Mouse (Mus musculus) ES-E14 (cell line): ENCODE measurements around the gene Gper1.

Experiments
- CHD2 ChIP-seq: IDR thresholded peaks from 2 replicates; pipeline ENCODE4 v1.6.1; 2014; ENCODE audit warnings: mild to moderate bottlenecking, low read depth, low read length, inconsistent platforms
- HCFC1 ChIP-seq: IDR thresholded peaks from 2 replicates; pipeline ENCODE4 v1.6.1; 2012; ENCODE audit warnings: low read length, inconsistent platforms, borderline replicate concordance; ENCODE audit not compliant: insufficient read depth
- ZC3H11A ChIP-seq: IDR thresholded peaks from 2 replicates; pipeline ENCODE4 v1.6.1; 2012; ENCODE audit warnings: low read depth, mild to moderate bottlenecking, inconsistent platforms, low read length, borderline replicate concordance

- TF ChIP-seq HCFC1 (no peak), ZC3H11A (no peak), CHD2 (no peak)
Measured at GRCm38 (mm10) chr5:139427989-139428388, 5.0 kb downstream of the Gper1 start.
